Mouse (Mus musculus): ENCODE data around the gene Sdc1. TPM values are rescaled to one million over a fixed set of nuclear protein-coding genes. Genes with fewer than 3 reads are reported as not detected.

Gene Sdc1
- polyA plus RNA-seq, 1 experiment from 2014 or later: 303 TPM

- TF ChIP-seq CTCF (IDR thresholded peaks at IDR 0.05) (no peak), EP300 (IDR thresholded peaks at IDR 0.05) (no peak; the same call in 1 of the 2 replicates)
- Histone ChIP-seq H3K9me3 (ENCODE audit: low read length) (no peaks in the 10 kb centered on the region), H3K9ac (replicated peaks; ENCODE audit: low read depth) (no peak overlapping the region), H3K4me3 (ENCODE audit: low read depth, low read length) (no peak overlapping the region), H3K4me2 (replicated peaks; ENCODE audit: low read depth, low read length) (no peak overlapping the region), H3K4me1 (ENCODE audit: insufficient read depth, low read depth, low read length) (peaks cover 4% of the 10 kb centered on the region; the same call in 1 of the 2 replicates), H3K27ac (ENCODE audit: low read length) (peak overlapping the region; percentile 94), H3K27me3 (replicated peaks; ENCODE audit: insufficient read depth, low read length) (no peaks in the 10 kb centered on the region), H3K36me3 (ENCODE audit: insufficient read depth, low read length) (no peaks in the 10 kb centered on the region)
- peak; percentile 49 for ATAC-seq
- 32% methylated on average over 2 of the region's 2 CpGs for WGBS
- peak; percentile 85 for DNase-seq (ENCODE audit: low spot score)
These were observed 39.8 kb downstream of the Sdc1 start for GRCm38 (mm10) chr12:8810966-8811365.

- Histone ChIP-seq H3K36me3 (ENCODE audit: insufficient read depth, low read length) (no peaks in the 10 kb centered on the region), H3K9ac (replicated peaks; ENCODE audit: low read depth) (no peak overlapping the region), H3K4me2 (replicated peaks; ENCODE audit: low read depth, low read length) (no peak overlapping the region), H3K27me3 (replicated peaks; ENCODE audit: insufficient read depth, low read length) (no peaks in the 10 kb centered on the region), H3K9me3 (ENCODE audit: low read length) (no peaks in the 10 kb centered on the region), H3K4me3 (ENCODE audit: low read depth, low read length) (no peak overlapping the region), H3K27ac (ENCODE audit: low read length) (peak overlapping the region; percentile 94), H3K4me1 (ENCODE audit: insufficient read depth, low read depth, low read length) (peaks cover 4% of the 10 kb centered on the region; the same call in 1 of the 2 replicates)
- DNase-seq (ENCODE audit: low spot score) (peak; percentile 86), ATAC-seq (peak; percentile 79)
- WGBS: 30% methylated on average over 6 of the region's 6 CpGs
- TF ChIP-seq CTCF (IDR thresholded peaks at IDR 0.05): peak; percentile 67
- peak; percentile 57; the same call in 1 of the 2 replicates for TF ChIP-seq EP300 (IDR thresholded peaks at IDR 0.05)
These were observed 40.3 kb downstream of the Sdc1 start for GRCm38 (mm10) chr12:8811441-8811871.

GRCm38 (mm10) chr12:8811894-8812560, 40.9 kb downstream of the Sdc1 start:
- Histone ChIP-seq H3K9me3 (ENCODE audit: low read length) (no peaks in the 10 kb centered on the region), H3K4me2 (replicated peaks; ENCODE audit: low read depth, low read length) (no peak overlapping the region), H3K4me3 (ENCODE audit: low read depth, low read length) (no peak overlapping the region), H3K4me1 (ENCODE audit: insufficient read depth, low read depth, low read length) (peaks cover 4% of the 10 kb centered on the region; the same call in 1 of the 2 replicates), H3K36me3 (ENCODE audit: insufficient read depth, low read length) (no peaks in the 10 kb centered on the region), H3K27ac (ENCODE audit: low read length) (peak overlapping the region; percentile 94), H3K27me3 (replicated peaks; ENCODE audit: insufficient read depth, low read length) (no peaks in the 10 kb centered on the region), H3K9ac (replicated peaks; ENCODE audit: low read depth) (no peak overlapping the region)
- ATAC-seq (peak; percentile 64), DNase-seq (ENCODE audit: low spot score) (peak; percentile 88)
- WGBS: 62% methylated on average over 5 of the region's 5 CpGs
- TF ChIP-seq EP300 (IDR thresholded peaks at IDR 0.05) (peak; percentile 88), CTCF (IDR thresholded peaks at IDR 0.05) (peak; percentile 31; the same call in 1 of the 2 replicates)

- Histone ChIP-seq H3K9me3 (ENCODE audit: low read length) (no peaks in the 10 kb centered on the region), H3K27me3 (replicated peaks; ENCODE audit: insufficient read depth, low read length) (no peaks in the 10 kb centered on the region), H3K4me3 (ENCODE audit: low read depth, low read length) (no peak overlapping the region), H3K27ac (ENCODE audit: low read length) (no peak overlapping the region), H3K9ac (replicated peaks; ENCODE audit: low read depth) (no peak overlapping the region), H3K4me2 (replicated peaks; ENCODE audit: low read depth, low read length) (0 out of 2 replicates have a peak overlapping the region, but pooled peaks have one; percentile 12), H3K36me3 (ENCODE audit: insufficient read depth, low read length) (no peaks in the 10 kb centered on the region), H3K4me1 (ENCODE audit: insufficient read depth, low read depth, low read length) (no peaks in the 10 kb centered on the region)
- 21% methylated on average over 13 of the region's 13 CpGs for WGBS
- DNase-seq (ENCODE audit: low spot score) (peak; percentile 74), ATAC-seq (peak; percentile 89)
- no peak for TF ChIP-seq EP300 (IDR thresholded peaks at IDR 0.05)
- no peak for TF ChIP-seq CTCF (IDR thresholded peaks at IDR 0.05)
These were observed 46.5 kb downstream of the Sdc1 start for GRCm38 (mm10) chr12:8817467-8818232.

- WGBS: 27% methylated on average over 3 of the region's 3 CpGs
- Histone ChIP-seq H3K4me3 (ENCODE audit: low read depth, low read length) (no peak overlapping the region), H3K9me3 (ENCODE audit: low read length) (no peaks in the 10 kb centered on the region), H3K4me2 (replicated peaks; ENCODE audit: low read depth, low read length) (no peak overlapping the region), H3K9ac (replicated peaks; ENCODE audit: low read depth) (no peak overlapping the region), H3K4me1 (ENCODE audit: insufficient read depth, low read depth, low read length) (no peaks in the 10 kb centered on the region), H3K36me3 (ENCODE audit: insufficient read depth, low read length) (no peaks in the 10 kb centered on the region), H3K27me3 (replicated peaks; ENCODE audit: insufficient read depth, low read length) (no peaks in the 10 kb centered on the region), H3K27ac (ENCODE audit: low read length) (no peak overlapping the region)
- no peak for TF ChIP-seq EP300 (IDR thresholded peaks at IDR 0.05)
- no peak for TF ChIP-seq CTCF (IDR thresholded peaks at IDR 0.05)
- DNase-seq (ENCODE audit: low spot score): no peak
- ATAC-seq: no peak; the same call in 1 of the 2 replicates
These were observed 47.1 kb downstream of the Sdc1 start for GRCm38 (mm10) chr12:8818233-8818672.

- ATAC-seq (no peak), DNase-seq (ENCODE audit: low spot score) (no peak)
- WGBS: 66% methylated on average over 7 of the region's 7 CpGs
- no peak overlapping the region for H3K27ac ChIP-seq (ENCODE audit: low read length)
- TF ChIP-seq EP300 (IDR thresholded peaks at IDR 0.05) (no peak), CTCF (IDR thresholded peaks at IDR 0.05) (no peak)
- no peaks in the 10 kb centered on the region for H3K9me3 ChIP-seq (ENCODE audit: low read length)
- no peak overlapping the region for H3K4me3 ChIP-seq (ENCODE audit: low read depth, low read length)
- no peak overlapping the region for H3K4me2 ChIP-seq (replicated peaks; ENCODE audit: low read depth, low read length)
- H3K27me3 ChIP-seq (replicated peaks; ENCODE audit: insufficient read depth, low read length): no peaks in the 10 kb centered on the region
- H3K9ac ChIP-seq (replicated peaks; ENCODE audit: low read depth): no peak overlapping the region
- no peaks in the 10 kb centered on the region for H3K4me1 ChIP-seq (ENCODE audit: insufficient read depth, low read depth, low read length)
- no peaks in the 10 kb centered on the region for H3K36me3 ChIP-seq (ENCODE audit: insufficient read depth, low read length)
These were observed 54.0 kb downstream of the Sdc1 start for GRCm38 (mm10) chr12:8824995-8825703.

Data from lung, postnatal 0 days (tissue).